Mouse (Mus musculus): ENCODE data around the gene Gng3.
A peak's percentile ranks its signal among the peaks of the same experiment; 100 is the strongest.
"Not testable (repeated sequence)": the region's sequence is repeated elsewhere in the genome, so short reads cannot be mapped to it uniquely, and the experiment has no call there.

Gng3 gene

GRCm38 (mm10) chr19:8844371-8845129 lies 5.6 kb upstream of the Gng3 start:
- DNase-seq, result peak; percentile 87

GRCm38 (mm10) chr19:8842961-8843360 lies 4.0 kb upstream of the Gng3 start:
- no peak for DNase-seq

- DNase-seq, result no peak
Measured at GRCm38 (mm10) chr19:8841012-8841411, 2.0 kb upstream of the Gng3 start.

GRCm38 (mm10) chr19:8839908-8840791 lies 1.2 kb upstream of the Gng3 start:
- DNase-seq, result peak; percentile 83

GRCm38 (mm10) chr19:8838041-8838730 lies 808 bp downstream of the Gng3 start:
- DNase-seq, result peak; percentile 61

GRCm38 (mm10) chr19:8837251-8837791 lies 1.7 kb downstream of the Gng3 start, which contains the start of gene Bscl2:
Gene Bscl2, plus strand, starts transcription at chr19:8837467.
- peak; percentile 94 for DNase-seq

- not testable (repeated sequence) for DNase-seq
Measured at GRCm38 (mm10) chr19:8836327-8836726, 2.7 kb downstream of the Gng3 start.

GRCm38 (mm10) chr19:8832971-8833370 lies 6.0 kb downstream of the Gng3 start:
- DNase-seq, result no peak

GRCm38 (mm10) chr19:8831262-8831661 lies 7.7 kb downstream of the Gng3 start:
- DNase-seq, result peak; percentile 15

- no peak for DNase-seq
Measured at GRCm38 (mm10) chr19:8830664-8831063, 8.3 kb downstream of the Gng3 start.

- DNase-seq, result no peak
Measured at GRCm38 (mm10) chr19:8829660-8830059, 9.3 kb downstream of the Gng3 start, which contains the start of gene AC129217.1. Gene AC129217.1, plus strand, starts transcription at chr19:8829773.

GRCm38 (mm10) chr19:8822696-8823095 lies 16.3 kb downstream of the Gng3 start:
- DNase-seq, result no peak

- no peak for DNase-seq
Measured at GRCm38 (mm10) chr19:8821146-8821545, 17.8 kb downstream of the Gng3 start.

- no peak for DNase-seq
Measured at GRCm38 (mm10) chr19:8820424-8820956, 18.5 kb downstream of the Gng3 start.

GRCm38 (mm10) chr19:8819596-8820423 lies 19.2 kb downstream of the Gng3 start, which contains the start of gene Hnrnpul2:
Gene Hnrnpul2, plus strand, starts transcription at chr19:8820010.
- DNase-seq, result peak; percentile 99

GRCm38 (mm10) chr19:8818801-8819595 lies 20.0 kb downstream of the Gng3 start, which contains the start of gene Ttc9c:
Gene Ttc9c, minus strand, starts transcription at chr19:8819333.
- peak; percentile 100 for DNase-seq

- DNase-seq, result no peak
Measured at GRCm38 (mm10) chr19:8818301-8818798, 20.6 kb downstream of the Gng3 start.

GRCm38 (mm10) chr19:8817001-8817400 lies 22.0 kb downstream of the Gng3 start:
- DNase-seq, result peak; percentile 82

- DNase-seq, result peak; percentile 61
Measured at GRCm38 (mm10) chr19:8815812-8816211, 23.2 kb downstream of the Gng3 start.

GRCm38 (mm10) chr19:8806810-8807209 lies 32.2 kb downstream of the Gng3 start:
- no peak for DNase-seq

Measured in retina, postnatal 1 day (tissue).